Mouse (Mus musculus): ENCODE measurements around the gene Cfap46. TPM values are rescaled to one million over a fixed set of nuclear protein-coding genes. Genes with fewer than 3 reads are reported as not detected.
"Not testable (repeated sequence)": the region's sequence is repeated elsewhere in the genome, so short reads cannot be mapped to it uniquely, and the experiment has no call there.

Cfap46 gene
- polyA plus RNA-seq, 1 experiment from 2014 or later, result 2.8 TPM

GRCm38 (mm10) chr7:139703146-139703825 is 19.7 kb upstream of the Cfap46 start:
- 0 out of 2 replicates have a peak, but pooled peaks cover 9% of the 10 kb centered on the region for H3K27me3 ChIP-seq
- peak; percentile 78; the same call in 1 of the 2 replicates for ATAC-seq (ENCODE audit: low FRiP score)
- no peak overlapping the region for H3K27ac ChIP-seq
- no peaks in the 10 kb centered on the region for H3K36me3 ChIP-seq
- WGBS, result 36% methylated on average over 6 of the region's 6 CpGs
- no peaks in the 10 kb centered on the region for H3K9me3 ChIP-seq
- peaks cover 19% of the 10 kb centered on the region; the same call in 1 of the 2 replicates for H3K4me1 ChIP-seq (replicated peaks)
- no peak overlapping the region for H3K4me3 ChIP-seq
- H3K4me2 ChIP-seq, result no peak overlapping the region
- no peak overlapping the region for H3K9ac ChIP-seq

GRCm38 (mm10) chr7:139701651-139702301 is 18.2 kb upstream of the Cfap46 start:
- no peak overlapping the region for H3K9ac ChIP-seq
- H3K9me3 ChIP-seq, result no peaks in the 10 kb centered on the region
- H3K27me3 ChIP-seq, result 0 out of 2 replicates have a peak, but pooled peaks cover 9% of the 10 kb centered on the region
- H3K4me3 ChIP-seq, result no peak overlapping the region
- 35% methylated on average over 6 of the region's 6 CpGs for WGBS
- H3K36me3 ChIP-seq, result no peaks in the 10 kb centered on the region
- H3K4me2 ChIP-seq, result no peak overlapping the region
- H3K4me1 ChIP-seq (replicated peaks), result peaks cover 18% of the 10 kb centered on the region; the same call in 1 of the 2 replicates
- H3K27ac ChIP-seq, result no peak overlapping the region
- no peak for ATAC-seq (ENCODE audit: low FRiP score)

DNA sequence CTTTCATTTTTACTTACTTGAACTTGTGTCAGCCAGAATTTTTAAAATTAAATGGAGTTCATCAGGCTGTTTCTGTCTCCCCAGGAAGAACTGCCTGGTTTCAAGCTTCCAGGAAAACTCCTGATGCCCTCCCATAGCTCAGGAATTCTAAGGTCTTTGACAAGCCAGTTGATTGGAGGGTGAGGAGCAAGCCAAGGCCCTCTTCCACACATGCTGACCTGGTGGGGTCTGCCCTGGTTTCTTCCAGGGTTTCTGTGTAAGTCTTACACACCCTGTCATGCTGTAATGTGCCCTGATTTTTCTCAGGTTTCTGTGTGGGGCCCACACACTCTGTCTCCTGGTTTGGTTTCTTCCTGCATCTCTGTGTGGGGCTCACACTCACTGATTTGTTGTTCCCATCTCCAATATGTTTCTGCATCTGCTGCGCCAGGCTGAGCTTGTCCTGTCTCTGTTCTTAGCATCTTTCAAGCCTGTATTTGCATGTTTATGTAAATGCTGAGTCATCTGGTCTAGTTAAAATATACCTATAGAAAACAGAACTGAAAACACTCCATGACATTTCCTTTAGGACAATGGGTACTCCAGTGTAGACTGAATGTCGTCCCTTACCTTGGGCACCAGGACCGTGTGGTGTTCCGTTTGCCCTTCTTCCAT is 9.2 kb upstream of the Cfap46 start:
- no peaks in the 10 kb centered on the region for H3K36me3 ChIP-seq
- no peak overlapping the region for H3K9ac ChIP-seq
- no peaks in the 10 kb centered on the region for H3K9me3 ChIP-seq
- no peak for ATAC-seq (ENCODE audit: low FRiP score)
- no peaks in the 10 kb centered on the region for H3K4me1 ChIP-seq (replicated peaks)
- H3K27ac ChIP-seq, result no peak overlapping the region
- H3K4me3 ChIP-seq, result no peak overlapping the region
- 92% methylated on average over 4 of the region's 4 CpGs for WGBS
- no peak overlapping the region for H3K4me2 ChIP-seq
- H3K27me3 ChIP-seq, result peaks cover 5% of the 10 kb centered on the region; the same call in 1 of the 2 replicates

- Histone ChIP-seq H3K27me3 (peaks cover 7% of the 10 kb centered on the region; the same call in 1 of the 2 replicates), H3K27ac (no peak overlapping the region), H3K9ac (no peak overlapping the region), H3K4me1 (replicated peaks) (no peaks in the 10 kb centered on the region), H3K9me3 (no peaks in the 10 kb centered on the region), H3K36me3 (no peaks in the 10 kb centered on the region), H3K4me2 (no peak overlapping the region), H3K4me3 (no peak overlapping the region)
- 90% methylated on average over 11 of the region's 11 CpGs for WGBS
- no peak for ATAC-seq (ENCODE audit: low FRiP score)
These were observed 8.6 kb upstream of the Cfap46 start for GRCm38 (mm10) chr7:139692211-139692610.

DNA sequence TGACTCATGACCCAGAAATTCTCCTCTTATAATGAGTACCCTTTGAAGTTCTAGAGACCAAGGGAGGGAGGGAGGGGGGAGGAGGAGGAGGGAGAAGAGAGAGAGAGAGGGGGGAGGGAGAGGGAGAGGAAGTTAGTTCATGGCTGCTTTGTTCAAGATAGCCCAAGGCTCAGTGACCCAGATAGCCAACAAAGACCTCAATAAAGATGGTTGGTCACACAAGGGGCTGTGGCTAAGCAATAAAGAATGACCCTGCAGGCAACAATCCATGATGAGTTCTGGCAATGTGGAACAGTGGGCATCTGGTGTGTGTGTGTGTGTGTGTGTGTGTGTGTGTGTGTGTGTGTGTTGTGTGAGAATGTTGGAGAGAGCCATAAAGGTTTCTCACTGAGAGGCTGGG is 1.7 kb upstream of the Cfap46 start:
- H3K9me3 ChIP-seq, result no peaks in the 10 kb centered on the region
- H3K4me2 ChIP-seq, result no peak overlapping the region
- H3K9ac ChIP-seq, result no peak overlapping the region
- H3K4me1 ChIP-seq (replicated peaks), result peaks cover 12% of the 10 kb centered on the region
- H3K4me3 ChIP-seq, result no peak overlapping the region
- no peak for ATAC-seq (ENCODE audit: low FRiP score)
- H3K27ac ChIP-seq, result no peak overlapping the region
- H3K27me3 ChIP-seq, result peaks cover 26% of the 10 kb centered on the region
- no peaks in the 10 kb centered on the region for H3K36me3 ChIP-seq

DNA sequence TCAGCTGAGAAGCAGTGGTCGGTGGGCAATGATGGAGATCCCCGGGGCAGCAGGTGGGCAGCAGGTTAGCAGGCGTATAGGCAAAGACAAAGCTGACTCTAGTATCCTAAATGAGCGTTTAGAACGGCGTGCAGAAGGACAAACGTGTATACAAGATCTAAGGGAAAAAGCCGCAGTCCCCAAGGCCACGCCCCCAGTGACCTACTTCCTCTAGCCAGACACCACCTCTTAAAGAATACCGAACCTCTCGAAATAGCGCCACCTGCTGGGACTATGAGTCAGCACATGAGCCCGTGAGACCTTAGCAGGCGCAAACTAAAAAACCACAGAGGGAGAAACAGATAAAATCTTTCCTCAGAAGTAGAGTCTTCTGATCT is 924 bp upstream of the Cfap46 start:
- Histone ChIP-seq H3K36me3 (no peaks in the 10 kb centered on the region), H3K27ac (peak overlapping the region; percentile 73), H3K9me3 (no peaks in the 10 kb centered on the region), H3K9ac (peak overlapping the region; percentile 75), H3K4me1 (replicated peaks) (peaks cover 12% of the 10 kb centered on the region), H3K4me2 (peak overlapping the region; percentile 91), H3K4me3 (peak overlapping the region; percentile 56), H3K27me3 (peaks cover 26% of the 10 kb centered on the region)
- 0% methylated on average over 14 of the region's 14 CpGs for WGBS
- peak; percentile 88 for ATAC-seq (ENCODE audit: low FRiP score)

DNA sequence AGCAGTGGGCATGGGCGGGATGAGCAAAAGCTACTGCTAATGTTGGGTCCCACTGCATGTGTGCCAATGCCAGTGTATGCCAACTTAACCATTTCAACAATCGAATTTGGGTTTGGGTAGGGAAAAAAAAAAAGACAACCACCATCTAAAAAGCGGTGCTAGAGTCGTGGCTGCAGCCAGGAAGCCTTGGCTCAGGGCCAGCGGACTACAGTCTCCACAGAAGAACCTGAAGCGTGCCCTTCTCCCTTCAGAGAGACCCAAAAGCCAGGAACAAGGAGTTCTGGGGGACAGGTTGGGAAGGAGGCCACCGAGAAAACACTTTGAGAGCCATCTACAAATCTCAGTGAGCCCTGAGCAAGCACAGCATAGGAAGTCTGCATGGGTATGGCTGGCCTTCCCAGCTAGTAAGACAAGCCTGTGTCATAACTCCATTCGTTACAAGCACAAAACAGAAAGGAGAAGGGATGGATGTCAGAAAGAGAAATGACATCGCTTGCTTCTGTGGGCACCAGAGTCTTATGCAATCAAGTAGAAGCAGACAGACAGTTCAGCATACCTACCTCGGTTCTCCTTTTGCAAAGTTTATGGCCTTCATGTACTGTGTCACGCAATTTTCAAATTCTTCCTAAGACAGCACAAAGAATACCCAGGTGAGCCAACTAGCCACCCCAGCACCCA is 1.6 kb downstream of the Cfap46 start:
- ATAC-seq (ENCODE audit: low FRiP score), result no peak
- WGBS, result 79% methylated on average over 11 of the region's 11 CpGs
- Histone ChIP-seq H3K36me3 (no peaks in the 10 kb centered on the region), H3K4me2 (no peak overlapping the region), H3K27me3 (peaks cover 27% of the 10 kb centered on the region), H3K4me3 (no peak overlapping the region), H3K9ac (no peak overlapping the region), H3K9me3 (no peaks in the 10 kb centered on the region), H3K4me1 (replicated peaks) (peaks cover 12% of the 10 kb centered on the region), H3K27ac (no peak overlapping the region)

GRCm38 (mm10) chr7:139676433-139676832 is 7.2 kb downstream of the Cfap46 start:
- Histone ChIP-seq H3K36me3 (no peaks in the 10 kb centered on the region), H3K27me3 (peaks cover 19% of the 10 kb centered on the region), H3K4me2 (no peak overlapping the region), H3K9me3 (no peaks in the 10 kb centered on the region), H3K4me3 (no peak overlapping the region), H3K4me1 (replicated peaks) (no peaks in the 10 kb centered on the region), H3K27ac (no peak overlapping the region), H3K9ac (no peak overlapping the region)
- no peak for ATAC-seq (ENCODE audit: low FRiP score)
- WGBS, result 86% methylated on average over 3 of the region's 3 CpGs

GRCm38 (mm10) chr7:139666871-139667270 is 16.7 kb downstream of the Cfap46 start:
- Histone ChIP-seq H3K4me1 (replicated peaks) (no peaks in the 10 kb centered on the region), H3K4me3 (no peak overlapping the region), H3K27me3 (peaks cover 11% of the 10 kb centered on the region; the same call in 1 of the 2 replicates), H3K9ac (no peak overlapping the region), H3K4me2 (no peak overlapping the region), H3K27ac (no peak overlapping the region), H3K36me3 (no peaks in the 10 kb centered on the region), H3K9me3 (no peaks in the 10 kb centered on the region)
- ATAC-seq (ENCODE audit: low FRiP score), result no peak
- whole genome bisulfite sequencing, result 79% methylated on average over 8 of the region's 8 CpGs

DNA sequence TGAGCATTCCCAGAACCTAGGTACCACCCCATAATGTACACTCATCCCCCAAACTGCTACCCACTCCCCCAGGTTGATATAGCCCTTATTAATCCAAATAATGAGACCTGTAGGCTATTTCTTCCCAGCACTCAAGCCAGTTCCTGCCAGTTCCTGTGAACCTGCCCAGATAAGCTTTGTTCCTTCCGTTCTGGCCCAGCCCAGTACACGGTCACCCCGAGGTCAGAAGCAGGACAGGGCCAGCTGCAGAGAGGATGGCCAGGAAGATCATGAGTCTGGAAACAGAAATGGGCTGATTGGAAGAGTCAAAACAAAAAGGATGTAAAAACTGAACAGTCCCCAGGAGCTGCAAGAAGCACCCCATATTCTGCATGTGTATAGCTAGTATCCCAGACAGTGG is 20.3 kb downstream of the Cfap46 start:
- no peak overlapping the region for H3K9ac ChIP-seq
- H3K4me1 ChIP-seq (replicated peaks), result no peaks in the 10 kb centered on the region
- 81% methylated on average over 3 of the region's 3 CpGs for WGBS
- ATAC-seq (ENCODE audit: low FRiP score), result no peak
- no peak overlapping the region for H3K27ac ChIP-seq
- peaks cover 10% of the 10 kb centered on the region; the same call in 1 of the 2 replicates for H3K27me3 ChIP-seq
- H3K9me3 ChIP-seq, result no peaks in the 10 kb centered on the region
- no peaks in the 10 kb centered on the region for H3K36me3 ChIP-seq
- H3K4me3 ChIP-seq, result no peak overlapping the region
- H3K4me2 ChIP-seq, result no peak overlapping the region

GRCm38 (mm10) chr7:139659901-139660300 is 23.7 kb downstream of the Cfap46 start:
- H3K9ac ChIP-seq; H3K27me3 ChIP-seq; ATAC-seq (ENCODE audit: low FRiP score); H3K36me3 ChIP-seq; H3K4me3 ChIP-seq; H3K9me3 ChIP-seq; H3K4me1 ChIP-seq (replicated peaks); H3K4me2 ChIP-seq; H3K27ac ChIP-seq: not testable (repeated sequence)
- WGBS, result 94% methylated on average over 28 of the region's 28 CpGs

GRCm38 (mm10) chr7:139649698-139650097 is 33.9 kb downstream of the Cfap46 start:
- H3K4me3 ChIP-seq, result no peak overlapping the region
- H3K9me3 ChIP-seq, result no peaks in the 10 kb centered on the region
- H3K9ac ChIP-seq, result no peak overlapping the region
- H3K36me3 ChIP-seq, result no peaks in the 10 kb centered on the region
- ATAC-seq (ENCODE audit: low FRiP score), result no peak
- H3K4me1 ChIP-seq (replicated peaks), result no peaks in the 10 kb centered on the region
- H3K27ac ChIP-seq, result no peak overlapping the region
- H3K27me3 ChIP-seq, result peaks cover 11% of the 10 kb centered on the region; the same call in 1 of the 2 replicates
- no peak overlapping the region for H3K4me2 ChIP-seq
- WGBS, result 75% methylated on average over 7 of the region's 7 CpGs
